11 mouse cellular contexts compared by ENCODE assay signal in the genomic region with DNA sequence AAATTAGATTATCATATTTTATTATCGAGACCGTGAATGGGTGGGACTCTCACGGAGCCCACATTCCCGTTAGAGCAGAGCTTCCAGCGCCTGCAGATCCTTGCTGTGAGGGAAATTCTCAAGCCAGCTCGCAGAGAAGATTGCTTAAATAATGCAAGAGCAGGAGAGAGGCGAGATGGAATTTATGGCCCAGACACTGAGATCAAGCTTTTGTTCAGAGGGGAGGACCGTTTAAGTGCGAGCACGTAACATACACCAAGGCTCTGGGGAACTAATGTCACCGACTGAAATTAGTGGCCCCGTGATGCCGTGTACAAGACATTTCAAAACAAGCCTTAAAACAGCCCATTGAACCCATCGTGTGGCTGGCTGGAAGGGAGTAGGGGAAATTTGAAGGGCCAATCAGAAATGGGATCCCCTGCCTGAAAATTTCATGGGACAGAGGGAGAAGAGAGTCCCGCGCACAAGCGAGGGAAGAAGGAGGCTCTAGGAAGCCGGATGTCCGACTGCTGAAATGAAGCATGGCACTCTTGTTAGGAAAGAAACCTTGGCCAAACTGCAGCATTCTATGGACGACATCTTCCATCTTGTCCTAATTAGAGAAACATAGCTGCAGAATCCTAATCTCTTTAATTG.
DNase-seq lines count a peak whose midpoint lies in the region; ATAC-seq and TF ChIP-seq lines count a peak whose summit lies in the region.
"Had no signal": no experiment of that assay in that cellular context is flagged by ENCODE, and none has a peak within 500 bp of the region (broad histone marks: within the 10 kb centered on the region; RNA-seq: fewer than 3 reads in every experiment).

No protein-coding gene starts in this region.

- 22% methylated on average over 20 of the region's 20 CpGs for WGBS in kidney, postnatal 0 days
- WGBS in embryonic facial prominence, embryonic 15.5 days = 43% methylated on average over 20 of the region's 20 CpGs
- WGBS in midbrain, embryonic 16.5 days = 60% methylated on average over 20 of the region's 20 CpGs

- H3K9ac ChIP-seq in kidney, postnatal 0 days (ENCODE audit: low read depth, low read length) = no peak overlapping the region
- H3K9ac ChIP-seq in embryonic facial prominence, embryonic 15.5 days = no peak overlapping the region
- H3K9ac ChIP-seq in midbrain, embryonic 16.5 days (ENCODE audit: low read depth, low read length) = no peak overlapping the region

- H3K27me3 ChIP-seq in kidney, postnatal 0 days (ENCODE audit: insufficient read depth, low read length) = no peaks in the 10 kb centered on the region
- H3K27me3 ChIP-seq in embryonic facial prominence, embryonic 15.5 days = no peaks in the 10 kb centered on the region
- no peaks in the 10 kb centered on the region for H3K27me3 ChIP-seq in midbrain, embryonic 16.5 days (ENCODE audit: control insufficient read depth, insufficient read depth, low read depth, low read length)

- peaks cover 12% of the 10 kb centered on the region; the same call in 1 of the 2 replicates for H3K4me1 ChIP-seq in kidney, postnatal 0 days (replicated peaks; ENCODE audit: insufficient read depth, low read length)
- H3K4me1 ChIP-seq in embryonic facial prominence, embryonic 15.5 days = peaks cover 6% of the 10 kb centered on the region; the same call in 1 of the 2 replicates
- H3K4me1 ChIP-seq in midbrain, embryonic 16.5 days (ENCODE audit: control insufficient read depth, insufficient read depth, low read length) = peaks cover 21% of the 10 kb centered on the region

- H3K36me3 ChIP-seq in kidney, postnatal 0 days (ENCODE audit: insufficient read depth, low read length) = no peaks in the 10 kb centered on the region
- H3K36me3 ChIP-seq in embryonic facial prominence, embryonic 15.5 days = no peaks in the 10 kb centered on the region
- H3K36me3 ChIP-seq in midbrain, embryonic 16.5 days (ENCODE audit: control insufficient read depth, insufficient read depth, low read length) = no peaks in the 10 kb centered on the region

- no peak overlapping the region for H3K4me3 ChIP-seq in kidney, postnatal 0 days (replicated peaks; ENCODE audit: low read depth, low read length)
- H3K4me3 ChIP-seq in embryonic facial prominence, embryonic 15.5 days (replicated peaks) = no peak overlapping the region
- no peak overlapping the region for H3K4me3 ChIP-seq in midbrain, embryonic 16.5 days (ENCODE audit: low read depth, low read length)

- no peaks in the 10 kb centered on the region for H3K9me3 ChIP-seq in kidney, postnatal 0 days (replicated peaks; ENCODE audit: low read length)
- H3K9me3 ChIP-seq in embryonic facial prominence, embryonic 15.5 days (replicated peaks) = no peaks in the 10 kb centered on the region
- no peaks in the 10 kb centered on the region for H3K9me3 ChIP-seq in midbrain, embryonic 16.5 days (replicated peaks; ENCODE audit: control insufficient read depth, low read length, poor library complexity, severe bottlenecking)

- no peak for ATAC-seq in kidney, postnatal 0 days (replicated peaks; ENCODE audit: low FRiP score, low read depth)
- ATAC-seq in embryonic facial prominence, embryonic 15.5 days (ENCODE audit: insufficient number of reproducible peaks, low FRiP score, low TSS enrichment, low read depth) = no peak
- ATAC-seq in midbrain, embryonic 16.5 days = no peak

- H3K27ac ChIP-seq in kidney, postnatal 0 days = peak overlapping the region; percentile 60; the same call in 1 of the 2 replicates
- no peak overlapping the region for H3K27ac ChIP-seq in embryonic facial prominence, embryonic 15.5 days (replicated peaks)
- peak overlapping the region; percentile 59; the same call in 1 of the 2 replicates for H3K27ac ChIP-seq in midbrain, embryonic 16.5 days (ENCODE audit: low read length)

- no peak for TF ChIP-seq CTCF in kidney, postnatal 0 days (IDR thresholded peaks at IDR 0.05; ENCODE audit: low read depth)

- peak; percentile 26 for DNase-seq in embryo, embryonic 10.5 days (ENCODE audit: low spot score)
- no peak for DNase-seq in embryo, embryonic 10 days (ENCODE audit: low spot score)
- DNase-seq in kidney, postnatal 0 days (ENCODE audit: low spot score) = peak; percentile 83
- no peak for DNase-seq in kidney, adult 11 months
- DNase-seq in embryo, embryonic 11 days = no peak
- DNase-seq in heart, postnatal 4 days = no peak
- DNase-seq: cerebellum, postnatal 10 days; gastrocnemius, postnatal 36 days; lung, adult 2 months had no signal

- peak overlapping the region; percentile 14 for H3K4me2 ChIP-seq in kidney, postnatal 0 days (ENCODE audit: low read length)
- peak overlapping the region; percentile 17 for H3K4me2 ChIP-seq in embryonic facial prominence, embryonic 15.5 days (replicated peaks)
- H3K4me2 ChIP-seq in midbrain, embryonic 16.5 days (ENCODE audit: low read length) = peak overlapping the region; percentile 22

Comparison
In these comparisons a context has a peak if more than half of its experiments do, and no peak if none do; other contexts are left out.
1. DNase-seq: peak in embryo, embryonic 10.5 days (single experiment) and kidney, postnatal 0 days (single experiment); none in embryo, embryonic 10 days (single experiment), kidney, adult 11 months (single experiment), embryo, embryonic 11 days (single experiment) and heart, postnatal 4 days (single experiment).
2. Peak in every context shown above with its lines, with median percentiles within 50 percentile points of each other: H3K4me2 ChIP-seq.